Mouse (Mus musculus) embryonic facial prominence, embryonic 14.5 days (tissue): ENCODE results near the gene Zfp444. TPM values are rescaled to one million over a fixed set of nuclear protein-coding genes. Genes with fewer than 3 reads are reported as not detected.

ENCODE experiments used
- polyA plus RNA-seq: library from polyadenylated mRNA; unstranded; fragments of >200 nt; fragmentation: Nextera tagmentation; extraction: Ambion mirVana; gene quantifications from 2 replicates; pipeline ENCODE4 v1.2.1, GENCODE M21; 2014

Zfp444 gene
- polyA plus RNA-seq, 1 experiment from 2014 or later = 40.7 TPM

Other genes starting within 250 kb of the Zfp444 start
- gene Vmn1r65, start 161.2 kb upstream of the Zfp444 start, polyA plus RNA-seq = not detected in 2 replicates
- gene Nlrp4c, start 127.1 kb upstream of the Zfp444 start, polyA plus RNA-seq = not detected in 2 replicates
- 10.2 and 11.9 TPM in 2 replicates for gene Zfp787, start 16.2 kb upstream of the Zfp444 start, polyA plus RNA-seq
- gene Galp, start 24.9 kb downstream of the Zfp444 start, polyA plus RNA-seq = not detected in 2 replicates
- not detected in 2 replicates for gene Zscan5b, start 50.1 kb downstream of the Zfp444 start, polyA plus RNA-seq
- 0.26 TPM in 1 of 2 replicates, not detected in the other for gene Epp13, start 80.5 kb downstream of the Zfp444 start, polyA plus RNA-seq
- 10.4 and 11.9 TPM in 2 replicates for gene Zfp667, start 114.4 kb downstream of the Zfp444 start, polyA plus RNA-seq
- gene Zfp583, start 159.1 kb downstream of the Zfp444 start, polyA plus RNA-seq = 6.2 and 6.5 TPM in 2 replicates
- gene Gm3854, start 171.5 kb downstream of the Zfp444 start, polyA plus RNA-seq = 1.3 and 1.4 TPM in 2 replicates
- gene Zfp78, start 191.1 kb downstream of the Zfp444 start, polyA plus RNA-seq = 2.9 and 3.2 TPM in 2 replicates
- gene Zfp28, start 211.1 kb downstream of the Zfp444 start, polyA plus RNA-seq = 8.5 and 8.9 TPM in 2 replicates
- 0.12 and 0.18 TPM in 2 replicates for gene Smim17, start 226.5 kb downstream of the Zfp444 start, polyA plus RNA-seq
- not detected in 2 replicates for gene Gm20715, start 238.1 kb downstream of the Zfp444 start, polyA plus RNA-seq